Mouse (Mus musculus): ENCODE data around the gene Steap3.

GRCm38 (mm10) chr1:120267631-120268030, 4.9 kb downstream of the Steap3 start:
- TF ChIP-seq FLI1 (IDR thresholded peaks at IDR 0.05; ENCODE audit: low read length): no peak
- no peak for TF ChIP-seq GATA1 (IDR thresholded peaks at IDR 0.05; ENCODE audit: borderline replicate concordance, low read length)

All from megakaryocyte, embryonic 14.5 days (primary cell).